Mouse (Mus musculus) kidney, postnatal 0 days (tissue): ENCODE results near the gene Fam241b. TPM values are rescaled to one million over a fixed set of nuclear protein-coding genes. Genes with fewer than 3 reads are reported as not detected.
A peak's percentile ranks its signal among the peaks of the same experiment; 100 is the strongest.

Experiments used
- ATAC-seq: fragments of 200-750 bp; cut with Nextera tagmentation; replicated peaks from 2 replicates; pipeline ENCODE4 v1.8.0; 2017; ENCODE audit warnings: low read depth, moderate number of reproducible peaks, moderate TSS enrichment, moderate library complexity; ENCODE audit not compliant: low FRiP score
- DNase-seq: peaks from one replicate; pipeline ENCODE4 v3.0.0-alpha.2; 2016; ENCODE audit warnings: low spot score
- H3K27ac ChIP-seq: fragments of 300-500 bp; sonication (generic); 2 replicates; pipeline ENCODE4 v1.5.1; 2014; ENCODE audit warnings: mild to moderate bottlenecking
- H3K27me3 ChIP-seq: fragments of 300-500 bp; sonication (generic); 2 replicates; pipeline ENCODE4 v1.6.1; 2014; ENCODE audit warnings: low read length, mixed read lengths; ENCODE audit not compliant: insufficient read depth
- H3K36me3 ChIP-seq: fragments of 300-500 bp; sonication (generic); 2 replicates; pipeline ENCODE4 v1.6.1; 2014; ENCODE audit warnings: low read length, mixed read lengths; ENCODE audit not compliant: insufficient read depth
- H3K4me1 ChIP-seq: fragments of 300-500 bp; sonication (generic); replicated peaks from 2 replicates; pipeline ENCODE4 v1.6.1; 2014; ENCODE audit warnings: antibody characterized with exemption, low read length, mixed read lengths; ENCODE audit not compliant: insufficient read depth
- H3K4me2 ChIP-seq: fragments of 300-500 bp; sonication (generic); 2 replicates; pipeline ENCODE4 v1.6.1; 2014; ENCODE audit warnings: mild to moderate bottlenecking, low read length, moderate library complexity, mixed read lengths
- H3K4me3 ChIP-seq: fragments of 300-500 bp; sonication (generic); replicated peaks from 2 replicates; pipeline ENCODE4 v1.5.1; 2014; ENCODE audit warnings: low read depth, low read length
- H3K9ac ChIP-seq: fragments of 300-500 bp; sonication (generic); 2 replicates; pipeline ENCODE4 v1.6.1; 2014; ENCODE audit warnings: low read depth, low read length
- H3K9me3 ChIP-seq: fragments of 300-500 bp; sonication (generic); replicated peaks from 2 replicates; pipeline ENCODE4 v1.6.1; 2016; ENCODE audit warnings: low read length, inconsistent platforms, mixed read lengths
- CTCF ChIP-seq: IDR thresholded peaks from 2 replicates; pipeline ENCODE4 v1.5.1; 2016; ENCODE audit warnings: antibody characterized with exemption, low read depth, mild to moderate bottlenecking, moderate library complexity
- WGBS: fragments of 180-500 bp; shearing (Covaris S2); extraction: QIAGEN DNeasy Blood & Tissue Kit; methylation state at CpG from one replicate; pipeline ENCODE4 v1.1.7; 2014; 5-methylcytosine and 5-hydroxymethylcytosine counted together
- polyA plus RNA-seq: library from polyadenylated mRNA; unstranded; fragments of >200 nt; fragmentation: Nextera tagmentation; extraction: Ambion mirVana; gene quantifications from 2 replicates; pipeline ENCODE4 v1.2.1, GENCODE M21; 2015

Gene Fam241b
- polyA plus RNA-seq, 1 experiment from 2014 or later: 19.2 TPM

- WGBS: 93% methylated on average over 3 of the region's 3 CpGs
These were observed 73.8 kb downstream of the Fam241b start for GRCm38 (mm10) chr10:62069946-62070345.

GRCm38 (mm10) chr10:62069398-62069797 is 74.3 kb downstream of the Fam241b start:
- Histone ChIP-seq H3K4me3 (no peak overlapping the region), H3K27me3 (no peaks in the 10 kb centered on the region), H3K9me3 (no peaks in the 10 kb centered on the region), H3K36me3 (no peaks in the 10 kb centered on the region), H3K4me2 (no peak overlapping the region), H3K27ac (no peak overlapping the region), H3K9ac (no peak overlapping the region), H3K4me1 (no peaks in the 10 kb centered on the region)
- 70% methylated on average over 7 of the region's 7 CpGs for WGBS
- DNase-seq (no peak), ATAC-seq (no peak)
- no peak for TF ChIP-seq CTCF

More at GRCm38 (mm10) chr10:62069946-62070345, 73.8 kb downstream of the Fam241b start:
- Histone ChIP-seq H3K4me2 (no peak overlapping the region), H3K4me1 (no peaks in the 10 kb centered on the region), H3K9ac (no peak overlapping the region), H3K27ac (no peak overlapping the region), H3K36me3 (no peaks in the 10 kb centered on the region), H3K4me3 (no peak overlapping the region), H3K27me3 (no peaks in the 10 kb centered on the region), H3K9me3 (no peaks in the 10 kb centered on the region)
- TF ChIP-seq CTCF: no peak
- ATAC-seq: no peak
- no peak for DNase-seq

- ATAC-seq: no peak
- TF ChIP-seq CTCF: no peak
- Histone ChIP-seq H3K27ac (no peak overlapping the region), H3K36me3 (no peaks in the 10 kb centered on the region), H3K4me2 (no peak overlapping the region), H3K9ac (no peak overlapping the region), H3K27me3 (no peaks in the 10 kb centered on the region), H3K4me1 (no peaks in the 10 kb centered on the region), H3K9me3 (no peaks in the 10 kb centered on the region), H3K4me3 (no peak overlapping the region)
- 65% methylated on average over 9 of the region's 9 CpGs for WGBS
- DNase-seq: no peak
These were observed 75.2 kb downstream of the Fam241b start for GRCm38 (mm10) chr10:62068532-62068931.

- no peak overlapping the region for H3K4me2 ChIP-seq
- H3K9me3 ChIP-seq: no peaks in the 10 kb centered on the region
- H3K4me1 ChIP-seq: peaks cover under 1% of the 10 kb centered on the region; the same call in 1 of the 2 replicates
- no peaks in the 10 kb centered on the region for H3K27me3 ChIP-seq
- H3K27ac ChIP-seq: no peak overlapping the region
- H3K36me3 ChIP-seq: no peaks in the 10 kb centered on the region
- no peak overlapping the region for H3K4me3 ChIP-seq
- ATAC-seq (no peak), DNase-seq (peak; percentile 27)
- 53% methylated on average over 7 of the region's 7 CpGs for WGBS
- H3K9ac ChIP-seq: no peak overlapping the region
- no peak for TF ChIP-seq CTCF
These were observed 77.5 kb downstream of the Fam241b start for GRCm38 (mm10) chr10:62066213-62066612.

- Histone ChIP-seq H3K4me3 (no peak overlapping the region), H3K4me2 (no peak overlapping the region), H3K36me3 (no peaks in the 10 kb centered on the region), H3K4me1 (peaks cover 15% of the 10 kb centered on the region), H3K9me3 (no peaks in the 10 kb centered on the region), H3K9ac (no peak overlapping the region), H3K27me3 (no peaks in the 10 kb centered on the region), H3K27ac (no peak overlapping the region)
- WGBS: 68% methylated on average over 5 of the region's 5 CpGs
- ATAC-seq (no peak), DNase-seq (no peak)
- TF ChIP-seq CTCF: peak; percentile 35; the same call in 1 of the 2 replicates
These were observed 80.9 kb downstream of the Fam241b start for GRCm38 (mm10) chr10:62062786-62063185.

- no peak overlapping the region for H3K9ac ChIP-seq
- H3K4me2 ChIP-seq: no peak overlapping the region
- WGBS: 9% methylated on average over 14 of the region's 14 CpGs
- no peaks in the 10 kb centered on the region for H3K9me3 ChIP-seq
- no peak overlapping the region for H3K27ac ChIP-seq
- H3K4me3 ChIP-seq: no peak overlapping the region
- peaks cover 15% of the 10 kb centered on the region for H3K4me1 ChIP-seq
- no peaks in the 10 kb centered on the region for H3K36me3 ChIP-seq
- H3K27me3 ChIP-seq: no peaks in the 10 kb centered on the region
- no peak for TF ChIP-seq CTCF
- no peak for ATAC-seq
- DNase-seq: peak; percentile 35
These were observed 82.6 kb downstream of the Fam241b start for GRCm38 (mm10) chr10:62060969-62061678.
